Mouse (Mus musculus) thymus, postnatal 36 days (tissue): ENCODE results near the gene Olfr235.
"Not testable (repeated sequence)": the region's sequence is repeated elsewhere in the genome, so short reads cannot be mapped to it uniquely, and the experiment has no call there.

ENCODE experiments used
- DNase-seq, 2 experiments: peaks; one replicate each; pipeline ENCODE4 v3.0.0; 2022; ENCODE audit warnings: mixed read lengths in 2 of 2

The Olfr235 gene

GRCm38 (mm10) chr19:12260732-12261131, at the start of gene Olfr235:
Gene Olfr235, plus strand, starts transcription at chr19:12261032.
- no peak for DNase-seq

GRCm38 (mm10) chr19:12232496-12232895, 28.3 kb upstream of the Olfr235 start, which contains the start of gene Olfr1432:
Gene Olfr1432, minus strand, starts transcription at chr19:12232596.
- not testable (repeated sequence) for DNase-seq

DNA sequence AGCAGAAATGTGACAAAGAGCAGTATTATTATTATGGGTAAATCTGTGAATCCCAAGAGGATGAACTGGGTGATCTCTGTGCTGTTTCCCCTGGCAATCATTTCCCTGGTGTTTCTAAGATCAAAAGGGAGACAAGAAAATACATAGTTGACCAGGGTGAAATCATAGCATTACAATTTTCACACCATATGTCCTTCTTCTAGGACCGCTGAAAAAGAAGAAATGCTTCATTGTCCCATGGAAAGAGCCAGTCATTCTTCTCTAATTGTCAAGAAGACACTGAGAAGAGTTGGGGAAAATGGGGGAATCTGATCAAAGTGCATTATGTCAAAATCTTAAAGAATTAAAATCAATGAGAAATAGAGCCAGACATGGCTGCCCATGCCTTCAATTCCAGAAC, 19.3 kb upstream of the Olfr235 start, which contains the start of gene Olfr262:
Olfr262 (minus strand) TSS at position 101 of the 400 bp plus-strand sequence.
- DNase-seq: no peak

GRCm38 (mm10) chr19:12279554-12279953, 18.7 kb downstream of the Olfr235 start, which contains the start of gene Olfr1434:
Gene Olfr1434, plus strand, starts transcription at chr19:12279854.
- DNase-seq: no peak

DNA sequence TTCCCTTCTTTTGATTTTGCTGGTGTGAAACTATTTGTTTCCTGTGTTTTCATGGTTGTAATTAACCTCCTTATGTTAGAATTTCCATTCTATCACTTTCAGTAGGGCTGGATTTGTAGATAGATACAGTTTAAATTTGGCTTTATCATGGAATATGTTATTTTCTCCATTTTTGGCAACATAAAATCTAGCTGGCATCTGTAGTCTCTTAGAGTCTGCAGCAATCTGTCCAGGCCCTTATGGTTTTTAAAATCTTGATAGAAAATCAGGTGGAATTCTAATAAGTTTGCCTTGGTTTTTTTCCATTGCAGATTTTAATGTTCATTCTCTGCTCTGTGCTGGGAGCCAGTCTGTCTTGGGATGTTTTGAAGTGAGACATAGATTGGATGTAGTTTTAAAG, 32.1 kb downstream of the Olfr235 start:
- DNase-seq: no peak

GRCm38 (mm10) chr19:12299030-12299429, 38.2 kb downstream of the Olfr235 start, which contains the start of gene Olfr1436:
Gene Olfr1436, minus strand, starts transcription at chr19:12299130.
- not testable (repeated sequence) for DNase-seq
